Mouse (Mus musculus): ENCODE measurements around the gene Zmiz1.
A peak's percentile ranks its signal among the peaks of the same experiment; 100 is the strongest.

Zmiz1 gene

DNA sequence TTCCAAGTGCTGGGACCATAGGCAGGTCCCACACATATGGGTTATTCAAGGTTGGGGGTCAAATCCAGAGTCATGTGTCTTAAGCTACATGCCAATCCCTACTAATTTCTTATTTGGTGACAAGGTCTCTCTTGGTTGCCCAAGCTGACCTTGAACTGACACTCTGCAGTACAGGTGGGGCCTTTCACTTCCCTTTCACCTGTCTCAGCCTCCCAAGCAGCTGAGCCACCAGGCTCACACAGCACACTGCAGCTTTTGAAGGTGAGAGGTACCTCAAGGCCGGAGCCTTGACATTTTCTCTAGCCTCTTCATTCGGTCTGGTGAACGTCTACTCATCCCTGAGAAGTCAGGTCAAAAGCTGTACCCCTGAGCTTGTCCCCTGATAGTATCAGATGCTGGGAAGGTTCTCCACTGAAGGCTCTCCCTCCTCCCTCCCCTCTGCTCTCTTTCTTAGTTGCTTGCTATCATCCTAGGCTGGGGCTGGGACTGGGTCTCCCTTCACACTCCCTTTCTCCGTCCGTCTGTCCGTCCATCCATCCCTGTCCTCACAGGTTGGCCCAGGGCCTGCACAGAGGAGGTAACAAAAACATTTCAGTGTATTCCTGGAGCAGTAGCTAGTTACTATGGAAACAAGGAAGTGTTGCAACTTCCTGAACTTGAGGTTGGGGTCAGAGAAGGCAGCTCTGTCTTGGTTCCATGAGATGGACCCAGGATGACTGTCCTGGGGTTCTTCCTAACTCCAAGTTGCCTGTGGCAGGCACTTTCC lies 13.3 kb downstream of the Zmiz1 start:
- no peak for DNase-seq (ENCODE audit: low read depth in 2 of 2, low spot score in 2 of 2)

GRCm38 (mm10) chr14:25472981-25473649 lies 14.1 kb downstream of the Zmiz1 start:
- peak in 1 of 2 experiments; percentile 21 for DNase-seq (ENCODE audit: low read depth in 2 of 2, low spot score in 2 of 2)

DNA sequence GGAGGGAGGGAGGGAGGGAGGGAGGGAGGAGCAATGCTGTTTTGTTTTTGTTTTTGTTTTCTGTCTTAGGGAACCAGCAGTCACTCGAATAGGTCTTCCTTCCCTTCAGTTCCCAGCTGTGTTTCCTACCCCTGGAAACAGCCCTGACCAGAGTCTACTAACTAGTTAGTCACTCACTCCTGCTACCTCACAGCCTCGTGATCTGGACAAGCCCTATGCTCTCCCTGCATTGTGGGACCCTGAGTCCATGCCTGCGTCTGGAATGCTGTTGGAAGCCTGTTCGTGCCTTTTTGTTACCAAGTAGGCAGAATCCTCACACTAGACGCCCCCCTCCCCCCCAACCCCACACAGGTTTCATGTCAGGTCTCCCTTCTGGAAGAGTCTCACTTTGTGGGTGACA lies 15.0 kb downstream of the Zmiz1 start:
- DNase-seq (ENCODE audit: low read depth in 2 of 2, low spot score in 2 of 2) = no peak

DNA sequence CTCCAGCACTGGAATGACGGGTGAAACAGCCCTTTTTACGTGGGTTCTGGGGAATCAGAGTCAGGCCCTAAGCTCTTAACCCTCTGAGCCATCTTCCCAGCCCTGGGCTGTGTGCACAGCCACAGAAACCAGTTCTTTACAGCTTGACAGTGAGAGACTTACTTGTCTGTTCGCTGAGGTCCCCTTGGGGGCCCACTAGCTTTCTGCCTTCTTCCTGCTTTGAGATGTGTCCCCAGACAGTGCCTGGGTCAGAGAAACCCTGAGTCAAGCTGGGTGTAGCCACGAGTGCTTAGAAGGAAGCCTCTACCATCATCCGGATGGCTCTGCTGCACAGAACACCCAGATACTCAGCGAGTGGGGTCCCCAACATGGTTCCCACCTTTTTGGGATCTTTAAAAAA lies 15.7 kb downstream of the Zmiz1 start:
- no peak for DNase-seq (ENCODE audit: low read depth in 2 of 2, low spot score in 2 of 2)

DNA sequence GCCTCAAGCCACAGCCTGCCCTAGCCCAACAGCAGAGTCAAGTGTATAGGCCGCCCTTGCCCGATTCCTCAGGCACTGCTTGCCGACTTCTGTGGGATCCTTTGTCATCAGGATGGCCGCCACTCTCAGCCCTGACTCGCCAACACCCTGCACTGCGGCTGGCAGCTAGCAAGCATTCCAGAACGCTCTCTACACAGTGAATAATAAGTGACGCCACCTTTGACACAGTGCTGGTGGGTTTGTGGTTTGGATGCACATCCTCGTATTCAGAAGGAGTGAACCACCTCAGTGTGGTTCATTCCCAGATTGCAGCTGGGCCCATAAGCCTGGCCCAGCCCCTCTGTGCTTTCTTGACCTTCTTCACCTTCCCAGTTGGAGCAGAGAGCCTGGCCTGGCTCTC lies 17.1 kb downstream of the Zmiz1 start:
- DNase-seq (ENCODE audit: low read depth in 2 of 2, low spot score in 2 of 2) = no peak

GRCm38 (mm10) chr14:25476453-25476852 lies 17.5 kb downstream of the Zmiz1 start:
- no peak for DNase-seq (ENCODE audit: low read depth in 2 of 2, low spot score in 2 of 2)

- no peak for DNase-seq (ENCODE audit: low read depth in 2 of 2, low spot score in 2 of 2)
These were observed 18.3 kb downstream of the Zmiz1 start for GRCm38 (mm10) chr14:25477268-25477667.

DNA sequence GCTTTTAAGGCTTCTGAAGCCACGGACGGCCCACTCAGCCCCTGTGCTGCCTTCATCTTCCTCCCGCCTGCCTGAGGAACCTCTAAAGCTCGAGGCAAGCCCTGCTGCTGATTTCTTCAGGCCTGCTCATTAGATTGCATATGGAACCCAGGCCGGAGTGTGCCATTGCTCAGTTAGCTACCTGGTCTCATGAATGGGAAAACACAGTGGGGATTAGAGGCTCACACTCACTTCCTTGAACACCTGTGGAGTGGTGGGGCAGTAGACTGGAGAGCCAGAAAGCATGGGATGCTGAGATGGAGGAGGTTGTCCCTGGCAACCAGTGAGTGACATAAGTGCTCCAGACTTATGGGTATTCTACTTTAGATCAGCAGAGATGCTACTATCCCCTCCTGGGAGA lies 19.3 kb downstream of the Zmiz1 start:
- DNase-seq (ENCODE audit: low read depth in 2 of 2, low spot score in 2 of 2) = no peak

DNA sequence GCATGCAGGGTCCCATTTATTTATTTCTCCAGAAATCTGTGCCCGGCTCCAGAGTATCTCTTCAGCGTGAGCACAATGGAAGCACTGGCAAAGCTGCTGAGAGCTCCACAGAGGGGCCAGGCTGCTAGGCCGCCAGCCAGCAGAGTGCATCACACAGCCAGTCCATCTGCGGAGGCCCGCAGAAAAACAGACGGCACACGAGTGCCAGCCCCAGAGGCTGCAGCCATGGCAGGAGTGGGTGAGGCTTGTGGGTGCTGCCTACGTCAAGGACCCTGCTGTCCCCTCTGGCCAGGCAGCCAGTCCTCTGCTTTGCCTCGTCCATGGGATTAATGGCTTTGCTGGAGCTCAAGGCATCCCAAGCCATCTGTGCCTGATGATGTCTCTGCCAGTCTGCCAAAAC lies 19.8 kb downstream of the Zmiz1 start:
- no peak for DNase-seq (ENCODE audit: low read depth in 2 of 2, low spot score in 2 of 2)

DNA sequence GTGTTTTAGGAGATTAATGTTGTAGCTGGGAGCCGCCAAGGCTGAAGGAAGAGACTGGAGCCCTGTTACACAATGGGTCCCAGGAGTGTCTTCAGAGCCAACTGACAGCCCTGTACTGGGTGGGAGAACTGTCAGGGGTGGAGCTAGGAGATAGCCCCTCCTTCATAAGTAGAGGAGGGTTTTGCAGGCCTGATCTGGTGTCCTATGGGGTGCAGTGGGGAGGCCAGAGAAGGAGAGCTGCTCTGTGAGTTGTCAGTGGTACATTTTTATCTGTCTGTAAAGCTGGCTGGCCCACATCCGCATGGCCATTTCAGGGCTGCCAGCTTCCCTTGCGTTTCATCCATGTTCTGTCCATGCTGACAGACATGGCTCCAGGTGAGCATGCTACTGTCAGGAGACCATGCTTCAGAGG lies 20.9 kb downstream of the Zmiz1 start:
- DNase-seq (ENCODE audit: low read depth in 2 of 2, low spot score in 2 of 2) = no peak

DNA sequence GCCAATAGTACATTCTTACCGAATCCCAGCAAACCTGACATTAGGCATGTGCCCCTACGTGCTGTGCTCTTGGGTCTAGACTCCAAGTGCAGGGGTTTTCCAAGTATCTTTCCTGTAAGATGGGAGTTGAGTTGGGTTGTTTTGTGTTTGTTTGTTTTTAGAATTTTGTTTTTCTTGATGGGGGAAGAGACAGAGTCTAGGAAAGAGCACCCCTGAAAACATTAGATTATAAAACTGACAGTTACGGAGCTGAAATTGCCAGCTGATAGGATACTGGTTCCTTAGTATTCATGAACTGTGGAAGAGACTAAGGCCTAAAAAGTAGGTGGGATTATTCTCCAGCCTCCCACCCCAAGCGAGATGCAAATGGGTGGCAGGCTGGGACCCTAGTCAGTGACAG lies 21.5 kb downstream of the Zmiz1 start:
- no peak for DNase-seq (ENCODE audit: low read depth in 2 of 2, low spot score in 2 of 2)

DNA sequence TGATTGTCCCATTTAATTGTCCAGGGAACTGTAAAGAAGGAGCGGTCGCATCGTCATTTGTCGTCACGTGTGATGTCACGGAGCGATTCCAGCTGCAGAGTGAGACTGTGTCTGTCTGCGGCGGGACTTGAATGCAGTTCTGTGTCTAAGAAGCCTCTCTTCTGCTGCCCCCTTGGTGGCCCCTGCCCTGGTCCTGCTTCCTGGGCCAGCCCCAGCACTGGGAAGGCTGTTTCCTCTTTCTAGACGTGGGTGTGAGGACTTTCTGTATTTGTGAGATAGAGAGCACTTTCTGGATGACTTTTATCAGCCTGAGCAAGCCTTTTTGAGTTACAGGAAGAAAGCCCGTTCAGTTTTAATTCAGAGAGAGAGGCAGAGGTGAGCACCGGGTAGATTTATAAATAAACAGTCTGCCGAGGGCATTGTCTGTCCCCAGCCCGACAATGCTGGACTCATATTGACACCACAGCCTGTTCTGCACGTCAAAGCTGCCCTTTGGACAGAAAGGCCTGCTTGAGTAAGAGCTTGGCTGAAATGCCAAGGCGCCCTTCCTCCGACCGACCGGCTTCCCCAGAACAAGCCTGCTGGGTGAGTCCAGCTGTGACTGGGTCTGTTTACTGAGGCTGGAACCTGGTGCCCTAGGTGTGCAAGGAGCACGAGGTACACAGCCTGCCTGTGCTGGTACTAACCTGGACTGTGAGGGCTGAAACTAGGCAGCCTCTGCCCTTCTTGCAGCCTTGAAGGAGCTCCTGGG lies 22.1 kb downstream of the Zmiz1 start:
- DNase-seq (ENCODE audit: low read depth in 2 of 2, low spot score in 2 of 2) = no peak

DNA sequence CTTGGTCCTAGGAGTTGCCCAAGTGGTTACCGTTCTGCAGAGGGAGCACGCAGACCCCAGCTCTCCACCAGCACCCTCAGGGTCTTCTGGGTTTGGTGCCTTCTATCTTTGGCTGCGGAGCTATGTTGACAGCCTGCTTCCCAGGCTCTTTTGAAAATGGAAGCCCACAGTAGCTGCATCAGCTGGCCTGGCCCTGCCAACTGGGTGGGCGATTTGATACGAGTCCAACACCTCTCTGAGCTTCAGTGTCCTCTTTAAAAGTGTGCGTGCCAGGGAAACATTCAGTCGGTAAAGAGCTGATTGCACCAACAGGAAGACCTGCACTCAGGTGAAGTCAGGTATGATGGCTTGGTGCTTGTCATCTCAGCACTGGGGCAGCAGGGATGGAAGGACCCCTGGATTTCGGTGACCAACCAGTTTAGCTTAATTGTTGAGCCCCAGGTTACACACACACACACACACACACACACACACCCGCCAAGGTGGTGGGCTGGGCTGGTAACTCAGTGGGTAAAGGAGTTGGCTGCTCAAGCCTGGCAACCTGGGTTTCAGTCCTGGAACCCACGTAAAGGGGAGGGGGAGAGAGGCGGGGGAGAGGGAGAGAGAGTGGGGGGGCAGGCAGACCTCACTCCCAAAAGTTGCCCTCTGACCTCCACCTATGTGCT lies 22.8 kb downstream of the Zmiz1 start:
- DNase-seq (ENCODE audit: low read depth in 2 of 2, low spot score in 2 of 2) = no peak

DNA sequence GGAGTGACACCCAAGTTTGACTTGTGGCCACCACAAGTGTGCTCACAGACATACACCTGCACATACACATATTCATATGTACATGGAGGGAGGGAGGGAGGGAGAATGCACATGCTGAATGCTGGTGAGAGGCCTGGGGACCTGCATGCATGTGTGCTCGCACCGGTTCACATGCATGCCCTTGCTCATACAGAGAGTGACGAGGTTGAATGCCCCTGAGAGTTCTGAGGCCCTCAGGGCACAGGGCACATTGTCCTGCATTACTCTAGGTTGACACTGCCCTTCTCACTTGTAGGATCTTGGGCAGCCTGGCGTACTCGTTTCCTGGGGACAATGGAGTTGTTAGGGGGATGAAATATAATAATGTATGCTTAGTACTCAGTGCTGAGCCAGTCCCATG lies 23.4 kb downstream of the Zmiz1 start:
- no peak for DNase-seq (ENCODE audit: low read depth in 2 of 2, low spot score in 2 of 2)

DNA sequence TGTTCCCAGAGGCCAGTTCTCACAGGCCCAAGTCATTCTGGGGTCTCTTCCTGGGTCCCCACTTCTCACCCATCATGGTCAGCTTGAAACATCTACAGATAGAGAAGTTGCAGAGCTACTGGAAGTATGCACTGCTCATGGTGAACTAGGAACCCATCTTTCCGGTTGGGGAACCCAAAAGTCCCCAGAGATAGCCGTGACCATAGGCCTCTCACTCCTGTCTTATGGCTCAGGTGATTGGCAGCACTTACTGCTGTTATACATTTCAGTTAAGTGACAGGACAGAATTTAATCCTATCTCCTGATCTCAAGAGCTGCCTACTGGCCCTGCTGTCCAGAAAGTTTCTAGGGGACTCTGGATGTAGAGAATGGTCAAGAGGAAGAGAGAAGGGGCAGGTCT lies 24.3 kb downstream of the Zmiz1 start:
- DNase-seq (ENCODE audit: low read depth in 2 of 2, low spot score in 2 of 2) = no peak

- DNase-seq (ENCODE audit: low read depth in 2 of 2, low spot score in 2 of 2) = no peak
These were observed 25.1 kb downstream of the Zmiz1 start for GRCm38 (mm10) chr14:25484049-25484448.

DNA sequence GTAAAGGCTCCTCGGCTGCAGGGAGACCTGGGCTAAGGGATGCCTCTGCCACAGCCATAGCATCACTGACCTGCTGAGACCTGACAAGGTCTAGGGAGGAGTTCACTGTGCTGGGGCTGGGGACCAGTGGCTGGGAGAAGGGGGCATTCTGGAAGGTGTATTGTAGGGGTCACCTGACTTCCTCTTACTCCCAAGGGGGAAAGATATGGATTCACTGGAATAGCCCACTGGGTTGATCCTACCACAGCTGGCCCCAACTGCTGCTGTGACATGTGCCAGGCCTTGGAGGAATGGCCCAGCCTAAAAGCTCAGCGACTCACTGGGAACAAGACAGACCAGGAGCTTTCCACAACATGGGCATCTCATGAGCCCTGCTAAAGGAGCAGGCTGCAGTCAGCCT lies 27.2 kb downstream of the Zmiz1 start:
- no peak for DNase-seq (ENCODE audit: low read depth in 2 of 2, low spot score in 2 of 2)

DNA sequence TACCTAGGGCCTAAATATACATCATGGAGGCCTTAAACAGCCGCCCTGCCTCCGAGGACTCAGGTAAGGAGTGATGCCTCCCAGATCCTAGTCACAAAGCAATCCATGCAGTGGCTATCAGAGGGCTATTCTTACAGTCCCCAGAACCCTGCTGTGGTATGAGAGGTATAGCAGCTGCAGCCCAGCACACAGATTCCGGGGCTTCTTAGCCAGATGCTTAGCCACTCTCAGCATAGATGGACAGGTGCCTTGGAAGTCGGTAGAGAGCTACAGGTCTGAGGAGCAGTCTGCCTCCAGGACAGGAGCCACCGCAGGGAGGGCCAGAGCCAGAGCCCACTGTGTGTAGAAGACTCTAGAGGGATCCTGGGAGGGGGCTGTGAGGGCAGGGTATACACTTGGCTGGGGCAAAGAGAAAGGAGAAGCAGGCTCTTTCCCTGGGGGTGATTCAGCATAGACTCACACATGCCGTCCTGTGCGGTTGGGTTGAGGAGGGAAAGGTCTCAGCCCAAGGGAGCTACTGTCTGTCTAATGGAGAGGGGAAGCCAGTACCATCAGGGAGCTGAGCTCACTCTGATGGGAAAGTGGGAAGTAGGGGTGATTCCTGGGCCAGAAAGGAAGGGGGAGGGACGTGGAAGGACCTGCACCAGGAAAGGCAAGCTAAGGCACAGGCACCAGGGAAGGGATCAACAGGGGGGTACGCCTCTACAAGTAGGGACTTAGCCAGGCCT lies 27.9 kb downstream of the Zmiz1 start:
- DNase-seq (ENCODE audit: low read depth in 2 of 2, low spot score in 2 of 2) = no peak

DNA sequence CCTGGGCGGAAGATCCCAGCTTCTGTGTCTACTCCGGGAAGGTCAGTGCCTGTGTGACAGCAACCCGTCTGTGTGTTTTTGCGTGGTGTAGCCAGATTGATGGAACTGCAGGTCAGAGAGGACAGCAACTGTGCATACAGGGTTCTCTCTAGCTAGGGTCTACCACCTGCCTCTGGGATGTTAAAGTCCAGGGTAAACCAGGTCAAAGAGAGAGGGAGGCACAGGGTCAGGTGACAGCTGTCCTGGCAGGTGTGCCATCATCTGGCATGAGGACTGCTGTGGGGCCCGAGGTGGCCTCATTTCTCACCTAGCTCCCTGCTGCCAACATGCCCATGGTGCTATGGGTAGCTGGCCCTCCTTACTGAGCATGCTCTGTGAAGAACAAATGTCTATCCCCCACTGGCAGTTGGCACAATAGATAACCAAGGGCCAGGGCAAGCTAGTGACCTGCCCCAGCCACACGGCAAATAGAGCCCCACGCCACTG lies 28.5 kb downstream of the Zmiz1 start:
- DNase-seq (ENCODE audit: low read depth in 2 of 2, low spot score in 2 of 2) = no peak

DNA sequence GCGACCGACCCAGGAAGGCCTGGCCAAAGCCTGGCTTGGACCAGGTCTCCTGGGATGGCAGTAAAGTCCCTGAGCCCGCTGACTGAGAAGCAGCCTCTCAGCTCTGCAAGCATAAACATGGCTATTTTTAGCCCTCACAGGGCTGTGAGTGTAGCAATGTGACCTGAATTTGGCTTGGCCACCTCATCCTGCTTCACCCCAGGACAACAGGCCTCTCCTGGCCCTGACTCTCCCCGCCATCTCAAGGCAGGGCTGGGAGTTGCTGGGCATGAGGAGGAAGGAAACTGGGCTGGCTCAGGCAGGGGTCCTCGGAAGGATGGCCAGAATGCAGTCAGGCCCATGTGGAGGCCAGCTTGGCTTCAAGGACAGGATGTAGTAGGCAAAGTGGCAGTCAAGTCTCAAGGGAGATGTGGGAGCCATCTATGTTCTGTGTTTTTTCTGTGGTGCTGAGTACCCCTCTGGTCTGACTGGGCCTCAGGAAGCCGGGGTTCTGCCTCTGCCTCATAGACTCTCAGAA lies 29.2 kb downstream of the Zmiz1 start:
- DNase-seq (ENCODE audit: low read depth in 2 of 2, low spot score in 2 of 2) = no peak
